Mouse (Mus musculus): ENCODE measurements around the gene Podxl2.

Podxl2 gene

DNA sequence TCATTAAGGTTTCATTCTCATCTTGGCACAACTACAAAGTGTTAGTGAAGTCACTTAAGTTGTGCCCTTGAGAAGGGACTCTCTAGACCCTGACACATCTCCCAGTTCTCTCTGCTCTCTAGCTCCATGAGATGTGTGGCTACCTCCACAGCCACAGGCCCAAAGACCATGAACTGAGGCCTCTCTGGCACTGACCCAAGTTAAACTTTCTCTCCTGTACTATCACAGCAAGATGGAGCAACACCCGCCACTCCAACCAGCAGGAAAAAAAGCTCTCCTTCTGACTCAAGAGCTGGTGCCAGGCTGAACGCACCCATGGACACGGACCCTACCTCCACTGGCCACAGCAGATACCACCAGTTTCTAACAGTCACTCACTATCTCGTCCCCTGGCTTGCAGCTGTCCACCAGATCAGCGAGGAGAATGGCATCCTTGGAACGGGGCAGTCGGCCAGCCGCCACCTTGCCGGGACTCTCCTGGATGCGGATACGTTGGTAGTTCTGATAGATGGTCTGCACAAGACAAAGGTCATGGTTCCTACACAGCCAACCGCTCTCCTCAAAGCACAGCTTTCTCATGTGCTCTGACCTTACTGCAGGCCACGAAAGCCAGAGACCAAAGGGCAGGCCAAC lies 14.7 kb upstream of the Podxl2 start:
- DNase-seq (ENCODE audit: low read depth, low spot score), result no peak

DNA sequence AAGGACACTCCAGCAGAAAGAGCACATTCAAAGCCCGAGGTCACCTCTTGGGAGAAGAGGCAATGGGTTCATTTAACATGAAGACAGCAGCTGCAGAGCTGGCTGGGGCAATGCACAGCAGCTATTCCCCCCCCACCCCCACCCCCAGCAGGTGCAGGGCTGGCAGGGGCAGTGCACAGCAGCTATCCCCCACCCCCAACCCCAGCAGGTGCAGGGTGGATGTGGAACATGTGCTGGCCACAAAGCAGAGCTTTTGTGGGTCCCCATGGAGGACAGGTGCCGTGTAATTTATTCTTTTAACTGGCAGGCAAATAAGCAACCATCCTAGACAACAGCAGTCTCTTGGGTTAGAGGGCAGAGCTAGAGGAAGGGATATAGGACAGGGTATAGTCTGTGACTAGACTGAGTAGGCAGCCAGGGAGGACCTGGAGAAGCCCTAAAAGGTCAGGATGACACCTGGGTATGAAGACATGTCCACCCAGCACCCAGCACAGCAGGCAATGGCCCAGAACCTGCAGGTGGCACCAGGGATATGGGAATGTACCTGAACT lies 11.6 kb upstream of the Podxl2 start:
- no peak for DNase-seq (ENCODE audit: low read depth, low spot score)

GRCm38 (mm10) chr6:88885644-88886416 lies 11.0 kb upstream of the Podxl2 start:
- no peak for DNase-seq (ENCODE audit: low read depth, low spot score)

DNA sequence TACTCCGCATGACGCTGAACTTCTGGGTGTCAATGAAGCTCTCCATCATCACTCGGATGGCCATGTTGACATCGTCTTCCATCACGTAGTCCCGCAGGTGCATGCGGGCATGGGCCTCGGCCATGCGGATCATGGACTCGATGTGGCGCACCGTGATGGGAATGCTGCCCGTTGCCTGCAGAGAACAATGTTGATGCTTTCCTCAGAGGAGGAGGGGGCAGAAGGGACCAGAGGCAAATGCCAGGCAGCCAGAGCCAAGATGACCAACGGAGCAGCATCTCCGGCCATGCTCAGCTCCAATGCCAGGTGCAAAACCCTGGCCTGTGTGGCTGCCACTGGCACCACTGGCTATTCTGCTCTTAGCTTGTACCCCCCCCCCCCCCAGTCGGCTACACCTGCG lies 9.8 kb upstream of the Podxl2 start:
- DNase-seq (ENCODE audit: low read depth, low spot score), result no peak

DNA sequence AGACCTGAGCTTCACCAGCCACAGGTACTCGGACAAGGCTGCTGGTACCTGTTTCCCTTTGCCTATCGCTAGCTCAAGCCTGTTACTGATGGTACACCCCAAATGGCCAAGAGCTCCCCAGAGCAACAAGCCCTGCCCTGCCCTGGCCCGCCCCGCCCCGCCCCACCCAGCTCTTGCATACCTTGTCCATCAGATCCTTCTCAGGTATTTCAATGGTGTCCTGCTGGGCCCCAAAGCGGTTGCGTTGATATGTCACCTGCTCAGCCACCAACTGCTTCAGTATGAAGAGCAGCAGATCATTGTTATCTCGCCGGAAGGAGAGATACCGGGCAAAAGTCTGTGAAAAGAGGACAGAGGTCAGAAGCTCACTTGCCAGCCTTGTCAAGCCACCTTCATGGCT lies 9.4 kb upstream of the Podxl2 start:
- no peak for DNase-seq (ENCODE audit: low read depth, low spot score)

DNA sequence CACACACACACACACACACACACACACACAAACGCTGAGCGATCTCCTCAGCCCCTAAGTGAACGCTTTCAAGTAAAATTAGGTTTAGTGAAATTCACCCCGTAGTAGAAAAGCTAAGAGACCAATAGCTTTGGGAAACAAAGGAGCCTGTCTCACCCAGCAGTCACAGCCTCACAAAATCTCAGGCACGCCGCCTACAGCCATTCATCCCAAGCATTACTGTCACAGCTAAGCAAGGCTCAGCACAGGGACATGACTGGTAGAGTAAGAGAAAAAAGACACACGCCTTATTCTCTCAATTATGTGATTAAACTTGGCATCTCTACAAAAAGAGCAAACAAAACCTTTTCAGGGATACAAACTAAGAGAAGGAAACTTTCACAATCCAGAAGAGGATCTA lies 6.5 kb upstream of the Podxl2 start:
- DNase-seq (ENCODE audit: low read depth, low spot score), result no peak

DNA sequence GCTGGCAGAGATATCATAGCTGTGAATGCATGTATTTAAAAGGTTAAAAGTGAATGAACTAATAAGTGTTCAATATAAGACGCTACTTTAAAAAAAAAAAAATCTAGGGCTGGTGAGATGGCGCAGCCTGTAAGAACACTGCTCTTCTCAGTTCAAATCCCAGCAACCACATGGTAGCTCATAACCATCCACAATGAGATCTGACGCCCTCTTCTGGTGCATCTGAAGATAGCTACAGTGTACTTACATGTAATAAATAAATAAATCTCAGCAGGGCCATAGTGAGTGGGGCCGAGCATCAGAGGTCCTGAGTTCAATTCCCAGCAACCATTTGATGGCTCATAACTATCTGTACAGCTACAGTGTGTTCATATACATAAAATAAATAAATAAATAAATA lies 4.6 kb upstream of the Podxl2 start:
- DNase-seq (ENCODE audit: low read depth, low spot score), result no peak

DNA sequence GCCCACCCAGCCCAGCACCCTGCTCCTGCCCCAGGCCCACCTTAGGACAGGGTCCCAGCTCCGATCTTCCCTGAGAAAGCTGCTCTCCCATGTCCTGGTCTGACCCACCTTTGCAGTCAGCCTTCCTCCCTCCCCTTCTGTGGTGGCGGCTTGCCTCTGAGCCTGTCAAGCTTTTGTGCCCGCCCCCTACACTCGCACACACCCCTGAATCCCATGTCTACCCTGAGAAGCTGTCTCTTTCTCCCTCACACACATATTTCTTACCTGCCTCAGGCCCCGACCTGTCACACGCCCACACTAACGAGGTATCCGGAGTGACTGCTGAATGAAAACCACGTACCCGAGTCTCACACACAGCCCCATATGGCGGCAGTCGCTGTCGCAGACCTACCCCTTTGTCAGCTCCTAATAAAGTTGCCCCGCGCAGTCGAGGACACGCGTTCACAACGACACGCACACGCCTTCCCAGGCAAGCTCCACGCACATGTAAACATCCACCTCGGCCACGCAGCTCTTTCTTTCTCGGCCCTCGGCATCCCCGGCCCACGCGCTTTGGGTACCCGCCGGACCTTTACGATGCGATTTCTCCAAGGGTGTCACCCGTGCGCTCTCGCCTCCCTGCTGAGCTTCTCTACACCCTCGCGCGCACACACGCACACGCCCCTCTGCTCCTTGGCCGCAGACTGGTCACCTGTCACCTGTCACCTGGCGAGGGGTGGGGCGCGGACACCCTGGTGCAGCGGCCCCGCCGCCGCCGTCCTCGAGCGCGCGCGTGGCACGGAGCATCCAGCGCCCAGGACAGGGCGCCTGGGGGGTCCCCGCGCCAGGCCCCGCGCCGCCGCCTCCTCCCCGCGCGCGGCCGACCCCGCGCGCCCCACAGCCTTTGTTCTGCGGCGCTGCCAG lies 628 bp downstream of the Podxl2 start:
- peak; percentile 21 for DNase-seq (ENCODE audit: low read depth, low spot score)

GRCm38 (mm10) chr6:88872811-88873210 lies 2.0 kb downstream of the Podxl2 start:
- DNase-seq (ENCODE audit: low read depth, low spot score), result no peak

DNA sequence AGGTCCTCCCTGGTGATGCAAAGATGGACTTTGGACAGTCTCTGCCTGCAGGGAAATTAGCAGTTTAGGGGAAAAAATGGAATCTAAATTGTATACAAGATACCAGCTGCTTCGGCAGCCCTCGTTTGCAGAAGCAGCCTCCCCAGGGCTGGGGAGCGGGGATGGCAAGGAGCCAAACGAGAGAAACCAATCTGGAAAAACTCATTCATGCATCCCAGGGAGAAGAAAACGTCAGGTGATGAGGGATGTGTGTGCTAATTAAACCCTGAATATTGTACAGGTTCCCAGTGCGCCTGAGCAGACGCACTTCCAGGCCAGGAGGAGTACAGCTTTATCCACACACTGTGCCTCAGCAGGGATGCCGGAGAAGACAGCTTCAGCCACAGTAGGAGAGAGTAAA lies 3.3 kb downstream of the Podxl2 start:
- DNase-seq (ENCODE audit: low read depth, low spot score), result no peak

DNA sequence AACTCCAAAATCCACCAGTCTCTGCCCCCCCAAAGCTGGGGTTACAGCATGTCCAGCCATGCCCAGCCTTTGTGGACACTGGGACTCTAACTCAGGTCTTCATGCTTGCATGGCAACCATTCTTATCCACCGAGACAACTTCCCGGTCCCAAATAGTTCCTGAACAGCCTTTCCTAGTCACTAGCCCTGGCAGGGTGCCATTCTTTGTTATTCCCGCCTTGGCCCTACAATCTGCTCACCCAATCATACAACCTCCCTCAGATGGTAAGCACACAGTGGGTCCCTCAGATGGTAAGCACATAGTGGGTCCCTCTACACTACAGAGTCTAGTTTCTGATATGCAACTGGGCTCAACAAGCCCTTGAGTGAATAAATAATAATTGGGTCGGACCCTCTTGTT lies 4.2 kb downstream of the Podxl2 start:
- DNase-seq (ENCODE audit: low read depth, low spot score), result no peak

- DNase-seq (ENCODE audit: low read depth, low spot score), result no peak
Observed at GRCm38 (mm10) chr6:88869459-88869858, 5.4 kb downstream of the Podxl2 start.

DNA sequence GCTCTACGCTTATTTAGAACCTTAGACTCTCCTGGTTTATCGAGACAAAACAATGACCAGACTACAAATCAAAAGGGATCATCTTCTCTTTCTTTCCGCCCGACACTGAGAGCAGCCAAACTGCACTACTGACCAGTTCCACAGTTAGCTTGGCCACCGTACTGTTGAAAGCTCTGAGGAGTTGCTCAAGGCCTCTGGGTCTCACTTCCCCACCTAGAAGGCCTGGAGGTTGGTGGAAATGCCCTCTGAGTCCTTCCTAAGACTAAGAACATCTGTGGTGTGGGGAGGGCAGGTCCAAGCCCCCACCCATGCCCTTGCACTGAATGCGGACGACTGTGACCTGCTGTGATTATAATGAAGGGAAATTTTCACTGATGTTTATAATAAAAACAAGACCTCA lies 9.1 kb downstream of the Podxl2 start:
- no peak for DNase-seq (ENCODE audit: low read depth, low spot score)

DNA sequence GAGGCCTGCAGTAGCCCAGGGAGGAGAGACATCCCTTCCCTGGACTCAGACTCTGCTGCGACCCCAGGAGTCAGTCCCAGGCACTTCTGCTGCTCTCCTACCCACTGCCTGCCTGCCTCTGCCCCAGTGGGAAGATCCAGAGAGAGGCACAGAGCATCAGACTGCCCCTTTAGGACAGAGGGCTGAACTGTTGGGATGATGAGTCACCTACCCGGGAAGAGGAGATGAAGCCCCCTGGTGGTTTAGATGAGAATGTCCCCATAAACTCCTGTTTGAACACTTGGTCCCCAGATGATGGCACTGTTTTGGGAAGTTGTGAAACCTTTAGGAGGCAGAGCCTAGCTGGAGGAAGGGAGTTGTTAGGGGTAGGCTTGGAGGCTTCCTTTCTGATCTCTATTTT lies 13.9 kb downstream of the Podxl2 start:
- peak; percentile 48 for DNase-seq (ENCODE audit: low read depth, low spot score)

DNA sequence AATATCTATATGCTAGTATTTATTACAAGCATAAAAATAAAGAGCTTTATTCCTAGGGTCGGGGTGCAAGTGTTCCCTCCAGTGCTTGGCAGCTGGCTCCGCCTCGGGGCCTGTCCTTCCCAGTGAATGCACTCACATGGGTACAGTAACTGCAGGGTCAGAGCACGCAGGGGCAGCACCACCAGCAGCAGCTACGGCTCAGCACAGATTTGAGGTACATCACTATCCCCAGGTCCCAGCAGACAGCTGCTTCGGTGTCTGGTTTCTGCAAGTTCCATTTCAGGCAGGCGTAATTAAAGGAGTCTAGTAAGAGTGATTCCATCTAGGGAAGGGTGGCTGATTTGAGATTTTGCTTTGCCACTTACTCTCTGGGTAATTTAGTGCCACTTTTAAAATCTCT lies 16.5 kb downstream of the Podxl2 start:
- no peak for DNase-seq (ENCODE audit: low read depth, low spot score)

DNA sequence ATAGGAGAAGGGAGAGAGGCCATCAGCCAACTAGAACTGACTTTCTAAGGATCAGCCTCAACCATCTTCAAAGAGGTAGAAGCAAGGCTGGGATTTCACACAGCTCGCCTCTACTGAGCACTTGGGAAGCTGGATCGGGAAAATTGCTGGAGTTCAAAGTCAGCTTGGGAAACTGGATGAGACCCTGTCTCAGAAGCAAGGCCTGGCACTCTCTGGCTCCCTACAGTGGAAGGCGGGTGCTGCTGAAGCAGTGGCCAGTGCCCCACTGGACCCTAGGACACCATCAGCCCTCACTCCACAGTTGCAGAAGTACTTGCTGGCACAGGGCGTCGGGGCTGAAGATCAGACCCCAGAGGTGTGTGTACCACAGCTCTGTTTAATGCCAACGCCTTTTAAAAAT lies 17.0 kb downstream of the Podxl2 start:
- no peak for DNase-seq (ENCODE audit: low read depth, low spot score)

- DNase-seq (ENCODE audit: low read depth, low spot score), result no peak
Observed at GRCm38 (mm10) chr6:88857249-88857648, 17.6 kb downstream of the Podxl2 start.

GRCm38 (mm10) chr6:88855636-88856035 lies 19.2 kb downstream of the Podxl2 start:
- peak; percentile 86 for DNase-seq (ENCODE audit: low read depth, low spot score)

DNA sequence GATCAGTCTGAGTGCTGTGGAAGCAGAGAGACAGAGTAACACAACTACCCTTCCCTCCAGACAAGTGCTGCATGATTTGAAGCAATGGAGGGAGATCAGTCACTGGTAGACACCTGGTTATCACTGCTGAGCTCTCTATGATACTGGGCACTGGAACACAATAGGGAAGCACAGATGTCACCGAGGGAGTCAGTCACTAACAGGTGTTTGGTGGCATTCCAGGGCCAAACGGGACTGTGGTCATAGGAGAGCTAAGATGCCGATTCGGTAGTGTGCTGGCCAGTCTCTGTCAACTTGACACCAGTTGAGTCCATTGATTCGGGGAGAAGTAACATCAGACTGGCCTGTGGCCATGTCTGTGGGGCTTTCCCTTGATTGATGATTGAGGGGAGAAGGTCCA lies 20.3 kb downstream of the Podxl2 start:
- no peak for DNase-seq (ENCODE audit: low read depth, low spot score)

DNA sequence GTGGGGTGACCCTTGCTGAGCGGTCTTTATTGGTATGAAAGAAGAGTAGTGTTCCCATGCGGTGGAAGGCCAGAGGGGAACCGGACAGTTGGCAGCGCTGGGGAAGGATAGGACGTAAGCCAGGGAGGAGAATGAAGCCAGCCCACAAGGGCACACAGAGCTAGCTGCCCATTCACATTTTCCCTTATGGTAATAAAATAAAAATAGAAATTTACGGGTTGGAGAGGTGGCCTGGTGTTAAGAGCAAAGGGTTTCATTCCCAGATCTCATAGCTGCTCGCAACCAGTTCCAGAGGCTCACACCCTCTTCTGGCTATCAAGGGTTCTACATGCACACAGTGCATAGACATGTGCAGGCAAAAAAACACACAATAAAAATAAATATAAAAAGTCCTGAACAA lies 24.8 kb downstream of the Podxl2 start:
- DNase-seq (ENCODE audit: low read depth, low spot score), result no peak

DNA sequence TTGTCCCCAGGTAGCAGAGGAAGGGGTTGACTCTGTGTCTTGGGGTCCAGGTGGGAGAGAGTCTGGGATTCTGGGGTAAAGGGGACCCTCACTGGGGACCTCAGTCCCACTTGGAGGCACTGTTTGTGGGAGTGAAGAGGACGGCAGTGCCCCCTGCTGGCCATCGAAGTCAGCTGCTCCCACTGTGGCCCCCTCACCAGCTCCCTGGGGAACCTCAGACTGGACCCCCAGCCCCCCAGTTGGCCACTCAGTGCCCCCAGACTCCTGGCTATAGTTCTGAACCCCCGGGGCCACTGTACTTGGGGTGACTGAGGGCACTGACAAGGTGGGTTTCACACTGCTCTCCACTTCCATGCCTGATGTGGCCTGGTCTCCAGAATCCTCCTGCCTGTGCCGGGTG lies 25.6 kb downstream of the Podxl2 start:
- no peak for DNase-seq (ENCODE audit: low read depth, low spot score)

GRCm38 (mm10) chr6:88847571-88847970 lies 27.3 kb downstream of the Podxl2 start:
- no peak for DNase-seq (ENCODE audit: low read depth, low spot score)

Data from forelimb bud, embryonic 11.5 days (tissue).